Mouse (Mus musculus): Measurements from ENCODE around the gene Wnt10b. TPM values are rescaled to one million over a fixed set of nuclear protein-coding genes. Genes with fewer than 3 reads are reported as not detected.
"Not testable (repeated sequence)": the region's sequence is repeated elsewhere in the genome, so short reads cannot be mapped to it uniquely, and the experiment has no call there.

The Wnt10b gene
- total RNA-seq (2021) = under 1 TPM; 0.55 to 0.75 TPM
- long read RNA-seq, experiment 1 = 0 reads
- long read RNA-seq, experiment 2 = 0 reads

DNA sequence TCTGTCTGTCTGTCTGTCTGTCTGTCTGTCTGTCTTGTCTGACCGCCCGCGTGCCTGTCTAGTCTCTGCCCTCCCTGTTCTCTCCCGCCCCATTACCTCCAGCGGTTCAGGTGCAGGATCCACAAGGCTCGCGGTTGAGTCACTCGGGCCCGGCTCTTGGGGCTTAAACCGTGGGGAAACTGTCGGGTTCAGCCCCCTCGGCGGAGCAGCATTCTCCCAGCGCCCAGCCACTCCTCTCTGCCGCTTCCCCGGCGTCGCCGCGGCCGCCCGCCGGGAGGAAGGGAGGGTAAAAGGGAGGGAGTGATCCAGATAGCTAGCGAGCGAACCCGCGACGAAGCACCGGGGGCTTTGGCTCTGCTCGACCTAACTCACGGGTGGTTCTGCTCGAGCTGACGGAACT is at the start of gene Wnt10b:
Gene Wnt10b, minus strand, starts transcription at position 389 of the 400 bp plus-strand sequence.
- no peak for DNase-seq (ENCODE audit: low spot score in 2 of 2)
- intact Hi-C loops (cut with DNase I) = no loop called here

DNA sequence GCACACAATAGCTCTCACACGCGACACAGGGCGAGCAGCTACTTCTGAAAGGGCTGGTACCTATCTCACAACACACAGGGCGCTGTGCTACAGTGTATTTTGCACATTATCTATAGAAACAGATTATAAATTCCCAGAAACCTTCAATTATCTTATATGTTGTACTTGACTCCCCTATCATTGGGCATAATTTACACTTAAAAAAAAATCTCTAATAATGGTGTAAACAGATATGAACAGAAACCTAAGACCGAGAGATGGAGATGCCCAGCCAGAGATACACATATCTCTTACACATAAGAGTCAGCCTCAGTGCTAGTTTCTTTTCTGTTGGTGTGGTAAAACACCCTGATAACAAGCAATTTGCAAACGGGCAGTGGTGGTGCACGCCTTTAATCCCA is 49.7 kb upstream of the Wnt10b start:
- intact Hi-C loops (cut with DNase I) = no loop called here
- no peak for DNase-seq (ENCODE audit: low spot score in 2 of 2)

DNA sequence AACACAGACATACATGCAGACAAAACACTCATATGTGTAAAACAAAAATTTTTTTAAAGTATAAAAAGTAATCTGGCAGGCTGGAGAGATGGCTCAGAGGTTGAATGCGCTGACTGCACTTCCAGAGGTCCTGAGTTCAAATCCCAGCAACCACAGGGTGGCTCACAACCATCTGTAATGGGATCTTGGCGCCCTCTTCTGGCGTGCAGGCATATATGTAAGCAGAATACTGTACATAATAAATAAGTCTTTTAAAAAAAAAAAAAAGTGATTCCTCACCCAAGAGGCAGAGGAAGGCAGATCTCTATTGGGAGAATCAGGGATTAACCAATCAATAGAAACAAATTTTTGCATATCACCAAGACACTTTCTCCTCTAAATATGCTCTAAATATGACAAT is 45.5 kb upstream of the Wnt10b start:
- DNase-seq (ENCODE audit: low spot score in 2 of 2) = no peak
- intact Hi-C loops (cut with DNase I) = no loop called here

DNA sequence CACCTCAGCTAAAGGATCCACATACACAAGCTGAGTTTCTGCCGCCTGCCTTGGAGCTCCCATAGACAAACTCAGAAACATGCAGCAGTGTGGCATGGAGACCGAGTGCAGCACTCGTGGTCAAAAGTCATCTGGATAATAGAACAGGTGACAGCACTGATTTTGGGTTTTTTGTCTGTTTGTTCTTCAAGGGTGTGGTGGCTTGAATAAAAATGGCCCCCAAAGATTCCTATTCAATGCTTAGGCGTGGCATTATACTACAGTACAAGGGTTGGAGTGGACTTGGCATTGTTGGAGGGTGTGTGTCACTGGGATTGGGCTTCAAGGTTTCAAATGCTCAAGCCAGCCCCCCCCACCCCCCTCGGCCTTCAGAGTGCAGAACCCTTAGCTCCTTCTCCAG is 44.2 kb upstream of the Wnt10b start:
- no peak for DNase-seq (ENCODE audit: low spot score in 2 of 2)
- intact Hi-C loops (cut with DNase I) = no loop called here

DNA sequence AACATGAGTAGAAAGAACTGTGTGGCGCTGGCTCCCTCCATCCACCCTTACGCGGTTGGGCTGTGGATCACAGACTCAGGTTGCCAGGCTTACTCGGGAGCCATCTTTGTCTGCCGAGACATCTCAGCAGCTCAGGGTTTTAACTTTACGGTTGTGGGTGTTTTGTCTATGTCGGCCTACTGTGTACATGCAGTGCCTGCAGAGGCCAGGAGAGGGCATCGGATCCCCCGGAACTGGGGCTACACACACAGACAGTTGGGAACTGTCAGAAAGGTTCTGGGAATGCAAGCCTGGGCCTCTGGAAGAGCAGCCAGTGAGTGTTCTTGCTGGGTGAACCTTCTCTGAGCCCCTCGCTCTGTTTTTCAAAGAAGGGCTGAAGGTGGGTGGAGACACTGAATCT is 43.5 kb upstream of the Wnt10b start:
- DNase-seq (ENCODE audit: low spot score in 2 of 2) = no peak
- intact Hi-C loops (cut with DNase I) = loop anchor here (2.0 kb wide), 1 partner anchor 15 kb away; no protein-coding TSS in a partner anchor

DNA sequence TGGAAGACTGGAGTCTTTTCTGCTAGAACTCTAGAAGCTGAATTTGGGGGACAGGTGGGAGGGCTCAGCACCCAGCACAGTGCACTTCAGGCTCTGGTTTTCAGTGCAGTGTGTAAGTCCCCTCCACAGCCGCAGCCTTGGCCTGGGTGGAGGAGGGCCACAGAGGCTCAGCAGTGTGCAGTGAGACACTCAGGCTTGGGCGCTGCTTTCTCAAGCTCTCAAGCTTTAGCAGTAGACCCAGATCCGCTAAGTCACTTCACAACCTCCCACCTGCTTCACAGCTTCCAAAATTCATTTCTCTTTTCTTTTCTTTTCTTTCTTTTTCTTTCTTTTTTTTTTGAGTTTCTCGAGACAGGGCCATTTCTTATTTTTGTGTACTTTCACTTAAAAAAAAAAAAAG is 43.0 kb upstream of the Wnt10b start:
- intact Hi-C loops (cut with DNase I) = loop anchor here (2.0 kb wide), 1 partner anchor 14 kb away; no protein-coding TSS in a partner anchor
- DNase-seq (ENCODE audit: low spot score in 2 of 2) = no peak

DNA sequence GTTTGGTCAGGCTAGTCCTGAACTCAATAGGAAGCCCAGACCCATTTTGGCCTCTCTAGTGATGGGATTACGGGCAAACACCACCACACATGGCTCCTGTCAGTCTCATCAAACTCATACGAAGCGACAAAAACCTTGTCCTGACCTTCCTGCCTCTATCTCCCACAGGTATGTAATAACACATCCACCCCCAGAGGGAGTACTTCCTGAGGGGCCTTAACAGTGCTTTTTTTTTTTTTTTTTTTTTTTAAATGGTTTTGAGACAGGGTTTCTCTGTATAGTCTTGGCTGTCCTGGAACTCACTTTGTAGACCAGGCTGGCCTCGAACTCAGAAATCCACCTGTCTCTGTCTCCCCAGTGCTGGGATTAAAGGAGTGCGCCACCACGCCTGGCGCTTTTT is 40.2 kb upstream of the Wnt10b start:
- intact Hi-C loops (cut with DNase I) = no loop called here
- no peak for DNase-seq (ENCODE audit: low spot score in 2 of 2)

DNA sequence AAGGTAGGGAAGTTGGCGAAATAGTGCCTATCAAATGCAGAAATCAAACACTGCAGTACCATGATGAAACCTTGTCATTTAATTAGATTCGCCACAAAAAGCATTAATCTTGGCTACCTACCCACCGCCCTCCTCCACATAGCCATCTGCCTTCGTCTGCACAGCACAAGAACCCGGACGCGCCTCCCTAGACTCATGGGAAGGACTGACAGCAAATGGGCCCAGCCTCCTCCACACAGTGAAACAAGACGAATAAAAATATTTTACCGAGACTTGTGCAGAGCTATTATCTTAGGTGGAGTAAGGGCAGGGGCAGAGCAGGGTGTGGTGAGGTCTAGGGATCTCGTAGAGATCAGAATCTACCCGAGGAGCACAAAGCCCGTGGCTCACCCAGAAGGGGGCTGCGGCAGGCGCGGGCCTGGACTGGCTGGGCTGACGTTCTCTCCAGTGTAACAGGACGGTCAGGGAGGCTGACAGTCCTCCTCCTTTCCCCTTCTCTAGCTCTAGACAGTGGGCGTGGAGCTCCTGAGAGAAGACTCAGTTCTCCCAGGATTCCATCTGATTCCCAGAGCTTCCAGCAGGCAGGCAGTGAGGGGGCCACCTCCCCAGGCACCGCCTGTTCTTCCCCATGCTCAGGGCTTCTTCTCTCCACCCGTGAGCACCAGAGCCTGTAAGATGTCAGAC is 34.9 kb upstream of the Wnt10b start:
- intact Hi-C loops (cut with DNase I) = no loop called here
- DNase-seq (ENCODE audit: low spot score in 2 of 2) = peak; percentile 78 to 79

DNA sequence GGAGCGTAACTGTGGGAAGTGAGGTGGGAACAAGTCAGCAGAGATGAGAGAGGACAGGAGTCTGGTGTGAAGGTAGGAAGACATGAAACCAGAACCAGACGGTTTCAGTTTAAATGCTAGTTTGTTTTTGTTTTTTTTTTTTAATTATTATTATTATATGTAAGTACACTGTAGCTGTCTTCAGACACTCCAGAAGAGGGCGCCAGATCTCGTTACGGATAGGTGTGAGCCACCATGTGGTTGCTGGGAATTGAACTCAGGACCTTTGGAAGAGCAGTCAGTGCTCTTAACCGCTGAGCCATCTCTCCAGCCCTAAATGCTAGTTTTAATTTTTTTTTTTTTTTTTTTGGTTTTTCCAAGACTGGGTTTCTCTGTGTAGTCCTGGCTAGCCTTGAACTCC is 32.3 kb upstream of the Wnt10b start:
- DNase-seq (ENCODE audit: low spot score in 2 of 2); intact Hi-C loops (cut with DNase I): not testable (repeated sequence)

DNA sequence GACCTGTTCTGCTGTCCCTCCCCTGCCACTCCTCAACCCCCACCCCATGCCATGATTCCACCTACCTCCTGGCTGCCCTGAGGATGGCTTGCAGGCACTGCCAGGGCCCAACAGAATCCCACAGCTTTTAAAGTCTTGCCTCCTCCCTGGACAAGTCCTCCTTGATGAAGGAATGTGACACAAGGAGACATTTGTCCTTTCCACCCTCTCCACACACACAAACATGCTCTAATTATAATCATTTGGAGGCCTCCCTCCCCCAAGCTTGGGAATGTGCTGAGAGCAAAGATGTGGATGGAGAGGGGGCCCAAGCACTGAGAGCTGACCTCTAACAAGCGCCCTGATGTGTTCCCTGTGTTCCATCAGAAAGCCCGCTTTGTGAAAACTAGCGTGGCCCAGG is 31.4 kb upstream of the Wnt10b start, which contains the start of gene Ddn:
Gene Ddn, minus strand, starts transcription at position 101 of the 400 bp plus-strand sequence.
- no peak for DNase-seq (ENCODE audit: low spot score in 2 of 2)
- intact Hi-C loops (cut with DNase I) = loop anchor here (5.0 kb wide), 1 partner anchor 118 kb away; no protein-coding TSS in a partner anchor

DNA sequence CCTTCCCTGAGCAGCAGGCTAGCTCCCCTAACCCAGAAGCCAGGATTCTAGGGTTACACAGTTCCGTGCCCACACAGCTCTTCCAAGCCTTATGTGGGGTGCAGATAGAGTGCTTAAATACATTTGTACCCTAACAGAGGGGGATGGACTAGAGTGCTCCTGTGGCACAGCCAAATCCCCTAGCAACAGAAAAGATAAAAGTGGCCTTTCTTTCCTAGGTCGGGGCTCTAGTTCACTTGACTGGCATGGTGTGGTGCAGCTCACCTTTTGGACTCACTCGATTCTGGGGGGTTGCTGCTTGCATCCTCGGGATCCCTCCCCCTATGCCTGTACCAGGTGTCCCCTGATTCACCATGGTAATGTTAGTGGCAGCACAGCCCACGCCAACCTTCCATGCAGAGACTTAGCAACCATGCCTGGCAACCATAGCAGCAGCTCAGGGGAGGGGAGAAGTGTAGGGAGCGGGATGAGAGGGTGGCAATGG is 30.7 kb upstream of the Wnt10b start:
- intact Hi-C loops (cut with DNase I) = loop anchor here (5.0 kb wide), 1 partner anchor 119 kb away; no protein-coding TSS in a partner anchor
- peak; percentile 87 to 95 for DNase-seq (ENCODE audit: low spot score in 2 of 2)

DNA sequence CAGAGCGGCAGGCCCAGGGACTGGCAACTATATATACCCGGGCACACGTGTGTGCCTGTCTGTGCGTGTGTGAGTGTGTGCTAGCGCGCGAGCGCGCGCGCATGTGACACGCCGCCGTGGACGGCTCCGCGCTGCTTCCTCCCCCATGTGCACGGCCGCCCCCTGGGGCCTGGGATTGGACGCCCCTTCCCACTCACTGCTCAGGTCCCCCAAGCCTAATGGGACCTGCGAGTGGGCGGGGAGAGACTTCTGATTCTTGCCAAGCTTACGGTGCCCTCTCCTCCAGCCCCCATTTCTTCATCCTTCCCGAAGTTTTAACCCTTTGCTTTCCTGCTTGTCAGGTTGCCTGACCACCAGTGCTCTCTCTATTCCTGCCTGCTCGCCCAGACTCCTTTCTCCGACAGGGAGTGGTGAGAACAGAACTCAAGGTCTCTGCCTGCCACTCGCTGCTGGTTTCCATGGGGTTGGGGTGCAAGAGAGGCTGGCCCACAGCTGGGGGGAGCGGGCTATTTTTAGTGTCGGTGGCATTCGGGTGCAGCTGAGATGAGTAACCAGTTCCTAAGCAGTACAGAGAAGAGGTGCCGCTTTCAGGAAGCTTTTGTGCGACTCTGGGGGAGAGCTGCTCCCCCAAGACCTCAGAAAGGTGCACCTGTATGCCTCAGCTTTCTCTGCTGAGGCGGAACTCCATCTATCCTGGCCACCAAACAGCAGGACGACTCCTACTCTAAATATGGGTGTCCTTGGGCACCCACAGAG is 30.1 kb upstream of the Wnt10b start:
- DNase-seq (ENCODE audit: low spot score in 2 of 2) = peak; percentile 89 to 94
- intact Hi-C loops (cut with DNase I) = loop anchor here (2.0 to 5.0 kb wide), 2 partner anchors 13 to 119 kb away; no protein-coding TSS in a partner anchor

DNA sequence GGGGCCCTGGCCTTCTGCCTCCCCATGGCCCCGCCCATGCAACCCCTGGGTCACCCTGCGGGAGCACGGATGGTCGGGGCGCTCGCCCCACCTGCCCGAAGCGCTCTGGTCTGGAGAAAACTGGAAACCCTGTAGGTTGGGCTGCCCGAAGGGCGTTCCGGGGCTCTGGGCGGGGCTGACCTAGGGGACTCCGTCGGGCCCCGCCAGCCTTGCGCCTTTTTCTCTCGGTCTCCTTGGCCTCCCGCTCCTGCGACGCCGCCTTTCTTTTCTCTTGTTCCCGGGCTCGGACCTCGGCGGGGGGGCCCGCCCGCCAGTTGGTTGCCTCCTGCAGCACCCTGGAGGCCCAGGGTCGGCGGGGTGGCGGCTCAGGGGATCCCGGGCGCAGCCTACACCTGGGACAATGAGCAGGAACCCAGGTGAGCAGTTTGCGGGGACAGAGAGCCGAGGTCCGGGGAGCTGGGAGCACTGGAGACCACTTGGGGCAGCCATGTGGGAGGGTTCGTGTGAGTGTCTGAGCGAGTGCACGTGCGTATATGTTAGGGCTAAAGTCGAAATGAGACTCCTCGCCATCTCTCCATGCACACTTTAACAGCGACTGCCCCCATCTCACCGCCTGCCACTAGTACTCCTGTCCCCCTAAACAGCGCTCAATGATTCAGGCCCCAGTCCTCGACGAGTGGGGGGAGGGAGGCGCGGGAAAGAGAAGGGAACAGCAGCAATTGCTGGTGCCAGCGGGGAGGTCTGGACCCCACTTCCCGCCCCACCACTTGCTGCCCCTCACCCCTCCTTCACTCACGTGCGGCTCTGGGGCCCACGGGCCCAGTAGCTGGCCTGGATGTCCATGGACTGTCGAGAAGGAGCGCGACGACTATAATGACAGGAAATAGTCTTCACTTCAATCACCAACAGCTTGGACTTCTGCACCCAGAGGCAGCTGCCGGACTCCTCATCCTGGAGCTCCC is 29.1 kb upstream of the Wnt10b start:
- no peak for DNase-seq (ENCODE audit: low spot score in 2 of 2)
- intact Hi-C loops (cut with DNase I) = loop anchor here (2.0 to 5.0 kb wide), 2 partner anchors 14 to 120 kb away; no protein-coding TSS in a partner anchor

DNA sequence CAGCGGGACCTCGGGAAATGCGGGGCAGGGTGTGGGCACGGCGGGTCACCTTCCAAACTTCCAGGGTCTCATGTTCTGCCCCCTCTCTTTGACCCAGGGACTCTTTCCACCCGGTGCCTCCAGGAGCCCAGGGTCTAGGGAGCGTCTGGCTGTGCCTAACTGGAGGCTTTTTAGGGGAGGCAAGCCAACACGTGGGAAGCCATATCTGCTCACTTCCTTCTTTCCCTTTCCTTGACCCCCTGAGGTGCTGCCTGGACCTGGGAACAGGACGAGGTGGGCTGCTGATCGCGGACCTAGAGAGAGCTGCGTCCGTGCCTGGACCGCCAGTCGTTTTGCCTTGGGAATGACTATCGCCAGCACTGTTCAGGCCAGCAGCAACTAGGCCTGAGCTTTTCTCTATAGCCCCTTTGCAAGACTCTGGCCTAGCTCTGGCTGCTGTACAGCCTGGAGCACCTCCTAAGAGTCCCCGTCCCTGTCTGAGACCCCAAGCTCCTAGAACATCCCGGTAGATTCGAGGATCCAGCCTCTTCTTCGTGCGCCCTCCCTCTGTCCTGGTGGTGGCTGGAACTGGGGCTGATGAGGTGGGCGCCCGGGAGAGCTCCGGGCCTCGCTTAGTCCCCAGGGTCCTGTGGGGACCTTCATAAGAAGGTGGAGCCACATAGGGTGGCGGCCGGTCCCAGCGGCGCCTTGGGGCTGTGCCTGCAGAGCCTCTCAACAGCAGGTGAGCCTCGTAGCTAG is 28.3 kb upstream of the Wnt10b start:
- intact Hi-C loops (cut with DNase I) = loop anchor here (2.0 to 5.0 kb wide), 2 partner anchors 15 to 121 kb away; no protein-coding TSS in a partner anchor

DNA sequence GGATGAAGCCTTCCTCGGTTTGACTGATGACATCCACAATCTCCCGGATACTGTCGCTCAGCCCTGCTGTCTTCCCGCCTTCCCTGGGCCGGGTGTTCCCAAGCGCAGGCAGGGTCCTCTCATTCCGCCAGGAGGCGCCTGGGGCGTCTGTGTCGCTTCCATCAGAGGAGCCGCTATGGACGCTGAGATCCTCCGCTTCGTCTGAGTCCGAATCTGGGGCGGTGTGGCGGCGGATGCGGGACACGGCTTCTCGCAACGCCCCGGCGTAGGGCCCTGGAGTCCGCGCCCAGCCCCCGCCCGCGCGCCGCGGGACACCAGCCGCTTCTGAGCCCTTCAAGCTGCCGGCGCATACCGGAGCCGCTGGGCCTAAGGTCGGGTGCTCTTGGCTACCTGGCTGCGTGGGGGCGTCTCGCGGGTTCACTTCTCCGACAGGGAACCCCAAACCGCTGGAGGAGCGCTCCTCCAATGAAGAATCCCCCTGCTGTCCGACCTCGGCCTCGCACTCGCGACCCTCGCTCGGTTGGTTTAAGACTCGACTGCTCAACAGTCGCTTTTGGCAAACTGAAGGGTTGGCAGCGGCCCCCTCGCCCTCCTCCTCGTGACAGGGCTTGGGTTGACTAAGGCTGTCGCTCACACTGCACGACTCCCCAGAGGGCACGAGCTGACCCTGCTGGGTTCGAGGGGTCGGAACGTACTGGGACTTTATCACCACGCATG is 27.5 kb upstream of the Wnt10b start:
- intact Hi-C loops (cut with DNase I) = loop anchor here (2.0 to 5.0 kb wide), 2 partner anchors 15 to 122 kb away; no protein-coding TSS in a partner anchor
- DNase-seq (ENCODE audit: low spot score in 2 of 2) = peak; percentile 78 to 83

More for the DNA sequence above, 28.3 kb upstream of the Wnt10b start:
- DNase-seq (ENCODE audit: low spot score in 2 of 2) = no peak

DNA sequence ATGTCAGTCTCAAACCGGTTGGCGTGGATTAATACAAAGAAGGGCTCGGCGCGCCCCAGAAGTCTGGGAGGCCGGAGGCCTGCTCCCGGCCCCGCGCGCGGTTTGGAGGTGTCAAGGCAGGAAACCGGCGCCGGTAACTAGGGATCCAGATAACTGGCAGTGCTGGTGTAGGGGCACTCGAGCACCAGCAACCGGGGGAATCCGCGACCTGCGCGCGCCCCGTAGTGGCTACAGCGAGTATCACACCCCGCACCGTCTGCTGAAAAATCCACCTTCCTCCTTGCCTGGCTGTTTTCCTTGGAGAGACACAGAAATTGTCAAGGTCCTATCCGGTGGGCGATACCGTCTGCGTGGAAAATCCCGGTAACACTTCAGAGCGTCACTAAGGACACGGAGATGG is 26.1 kb upstream of the Wnt10b start:
- intact Hi-C loops (cut with DNase I) = no loop called here
- DNase-seq (ENCODE audit: low spot score in 2 of 2) = peak; percentile 94 to 95

DNA sequence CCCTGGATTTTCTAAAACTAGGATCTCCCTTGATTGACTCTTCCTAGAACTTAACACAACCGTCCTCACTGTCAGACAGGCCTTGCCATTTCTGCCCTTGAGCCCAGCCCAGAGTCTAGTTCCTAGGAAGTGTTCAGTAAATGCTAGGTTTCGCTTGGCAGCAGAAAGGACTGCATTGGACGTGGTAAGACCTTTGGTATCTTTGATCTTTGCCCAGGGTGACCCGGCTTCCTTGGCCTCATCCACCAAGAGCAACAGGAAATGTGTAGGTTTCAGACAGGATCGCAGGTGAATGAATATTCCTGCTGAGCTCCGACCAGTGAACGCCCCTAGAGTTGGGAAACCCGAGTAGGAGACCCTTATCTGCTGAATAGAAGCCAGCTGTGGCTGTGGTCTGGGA is 25.0 kb upstream of the Wnt10b start:
- intact Hi-C loops (cut with DNase I) = no loop called here
- DNase-seq (ENCODE audit: low spot score in 2 of 2) = no peak

DNA sequence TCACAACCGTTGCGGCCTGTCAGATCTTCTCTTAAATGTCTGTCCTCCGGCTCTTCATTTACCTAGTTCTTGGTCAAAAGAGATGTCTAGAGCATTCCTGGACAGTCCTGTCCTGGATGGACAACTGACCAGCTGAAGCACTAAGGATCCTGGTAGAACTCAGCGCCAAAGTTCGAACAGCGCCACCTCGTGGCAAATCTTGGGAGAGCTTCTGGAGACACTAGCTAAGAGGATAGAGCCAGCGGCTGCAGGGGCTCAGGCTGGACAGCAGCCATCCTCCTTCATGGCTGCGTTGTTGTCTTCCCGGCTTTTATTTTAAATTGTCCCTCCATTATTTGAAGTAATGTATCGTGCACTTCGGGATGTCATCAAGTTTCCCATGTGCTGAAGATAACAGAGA is 21.4 kb upstream of the Wnt10b start:
- intact Hi-C loops (cut with DNase I) = no loop called here

More for the DNA sequence above, 21.4 kb upstream of the Wnt10b start:
- DNase-seq (ENCODE audit: low spot score in 2 of 2) = peak; percentile 83 to 85
